8 mouse cellular contexts compared by ENCODE assay signal in the genomic region with DNA sequence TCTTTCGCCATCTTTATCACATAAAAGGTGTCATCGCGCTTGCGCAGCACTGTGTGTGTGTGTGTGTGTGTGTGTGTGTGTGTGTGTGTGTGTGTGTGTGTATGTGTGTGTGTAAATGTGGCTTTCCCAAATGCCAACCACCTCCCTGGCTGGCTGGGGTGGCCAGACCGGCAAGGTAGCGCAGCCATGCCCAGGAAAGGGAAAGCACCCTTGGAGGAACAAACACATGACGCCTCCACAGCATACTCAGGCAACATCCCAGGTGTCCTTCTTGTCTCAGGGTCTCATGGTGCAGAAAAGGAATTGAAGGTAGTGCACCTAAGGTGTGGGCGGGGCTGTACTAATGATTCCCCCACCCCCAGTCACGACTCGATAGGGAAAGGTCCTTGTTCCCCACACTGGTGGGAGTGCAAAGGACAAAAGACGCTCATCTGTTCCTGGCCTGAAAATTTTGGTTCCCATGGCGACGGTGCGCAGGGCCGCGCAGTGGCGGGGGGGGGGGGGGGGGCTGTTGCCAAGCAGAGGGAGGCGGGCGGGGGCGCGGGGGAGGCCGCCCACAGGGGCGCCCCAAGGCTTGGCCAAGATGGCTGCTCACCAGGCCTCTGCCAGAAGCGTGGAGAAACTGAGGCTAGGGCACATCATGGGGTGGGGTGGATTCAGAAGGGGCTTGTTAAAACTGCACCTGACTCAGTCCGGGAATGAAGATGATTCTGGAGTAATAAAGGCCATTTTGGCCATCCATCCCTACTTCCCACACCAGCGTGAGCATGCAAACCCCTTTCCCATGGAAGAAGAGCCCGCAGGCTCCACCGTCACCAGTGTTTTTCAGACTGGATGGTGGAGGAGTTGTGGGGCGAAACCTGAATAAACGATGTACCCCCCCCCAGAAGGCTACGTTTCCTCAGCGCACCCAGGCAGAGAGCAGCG. TPM values are rescaled to one million over a fixed set of nuclear protein-coding genes. Genes with fewer than 3 reads are reported as not detected.
A peak's percentile ranks its signal among the peaks of the same experiment; 100 is the strongest.
DNase-seq lines count a peak whose midpoint lies in the region; ATAC-seq and TF ChIP-seq lines count a peak whose summit lies in the region.

No protein-coding gene starts in this region.

- 0 out of 2 replicates have a peak, but pooled peaks have one; percentile 4 for TF ChIP-seq CTCF in liver, adult 2 months (IDR thresholded peaks at IDR 0.05; ENCODE audit: low read depth, low read length)
- no peak for TF ChIP-seq CTCF in olfactory bulb, adult 2 months (IDR thresholded peaks at IDR 0.05; ENCODE audit: insufficient read depth, low read depth, low read length)

- 12% methylated on average over 33 of the region's 33 CpGs for WGBS in liver, adult 2 months
- WGBS in forebrain, embryonic 11.5 days, result 2% methylated on average over 28 of the region's 33 CpGs
- 4% methylated on average over 30 of the region's 33 CpGs for WGBS in limb, embryonic 12.5 days
- WGBS in olfactory bulb, adult 2 months, result 3% methylated on average over 33 of the region's 33 CpGs

- no peak for ATAC-seq in CD4-positive, CD25-positive, alpha-beta regulatory T cell, adult 4 months
- ATAC-seq in forebrain, embryonic 11.5 days (replicated peaks; ENCODE audit: low FRiP score), result no peak
- no peak for ATAC-seq in limb, embryonic 12.5 days (ENCODE audit: insufficient number of reproducible peaks, insufficient read depth, low FRiP score, low TSS enrichment, low read depth)

- DNase-seq in CD4-positive, CD25-positive, alpha-beta regulatory T cell, adult 2 months (ENCODE audit: low read depth, low spot score), result peak; percentile 80
- DNase-seq in liver, adult 2 months (ENCODE audit: extremely low read depth, low read depth, low spot score), result no peak
- DNase-seq in liver, result no peak
- DNase-seq in forebrain, embryonic 11.5 days (ENCODE audit: low spot score), result peak; percentile 79
- DNase-seq in spleen, postnatal 4 days (ENCODE audit: low spot score in 2 of 2), result no peak

- H3K9ac ChIP-seq in liver, adult 2 months (ENCODE audit: low read depth, low read length), result no peak overlapping the region
- peak overlapping the region; percentile 81 for H3K9ac ChIP-seq in forebrain, embryonic 11.5 days (ENCODE audit: low read length)
- H3K9ac ChIP-seq in limb, embryonic 12.5 days (replicated peaks), result peak overlapping the region; percentile 85

- peaks cover 7% of the 10 kb centered on the region; the same call in 1 of the 2 replicates for H3K79me2 ChIP-seq in liver, adult 2 months (ENCODE audit: control insufficient read depth, insufficient read depth, low read length)

- no peaks in the 10 kb centered on the region for H3K27me3 ChIP-seq in liver, adult 2 months (ENCODE audit: control insufficient read depth, insufficient read depth, low read length)
- peaks cover 9% of the 10 kb centered on the region for H3K27me3 ChIP-seq in forebrain, embryonic 11.5 days (ENCODE audit: control insufficient read depth, insufficient read depth, low read length)
- H3K27me3 ChIP-seq in limb, embryonic 12.5 days, result peaks cover 63% of the 10 kb centered on the region

- peaks cover 17% of the 10 kb centered on the region for H3K4me1 ChIP-seq in liver, adult 2 months (ENCODE audit: control insufficient read depth, insufficient read depth, low read length)
- H3K4me1 ChIP-seq in forebrain, embryonic 11.5 days (replicated peaks; ENCODE audit: control insufficient read depth, insufficient read depth, low read length), result peaks cover 22% of the 10 kb centered on the region
- peaks cover 46% of the 10 kb centered on the region for H3K4me1 ChIP-seq in limb, embryonic 12.5 days (replicated peaks)
- H3K4me1 ChIP-seq in olfactory bulb, adult 2 months (ENCODE audit: control insufficient read depth, insufficient read depth, low read length), result peaks cover 39% of the 10 kb centered on the region

- H3K36me3 ChIP-seq in liver, adult 2 months (ENCODE audit: control insufficient read depth, insufficient read depth, low read length), result no peaks in the 10 kb centered on the region
- H3K36me3 ChIP-seq in forebrain, embryonic 11.5 days (ENCODE audit: control insufficient read depth, insufficient read depth, low read length), result peaks cover 2% of the 10 kb centered on the region; the same call in 1 of the 2 replicates
- peaks cover 25% of the 10 kb centered on the region for H3K36me3 ChIP-seq in limb, embryonic 12.5 days

- no peak overlapping the region for H3K4me3 ChIP-seq in liver, adult 2 months (ENCODE audit: insufficient read depth, low read depth, low read length)
- H3K4me3 ChIP-seq in forebrain, embryonic 11.5 days (ENCODE audit: low read depth, low read length), result peak overlapping the region; percentile 79
- H3K4me3 ChIP-seq in limb, embryonic 12.5 days (replicated peaks), result peak overlapping the region; percentile 81
- peak overlapping the region; percentile 89 for H3K4me3 ChIP-seq in olfactory bulb, adult 2 months (ENCODE audit: insufficient read depth, low read depth, low read length)

- H3K9me3 ChIP-seq in forebrain, embryonic 11.5 days (ENCODE audit: control insufficient read depth, low read length), result no peaks in the 10 kb centered on the region
- H3K9me3 ChIP-seq in limb, embryonic 12.5 days, result 0 out of 2 replicates have a peak, but pooled peaks cover 5% of the 10 kb centered on the region

- H3K27ac ChIP-seq in liver, adult 2 months (replicated peaks; ENCODE audit: insufficient read depth, low read depth, low read length), result no peak overlapping the region
- H3K27ac ChIP-seq in forebrain, embryonic 11.5 days (ENCODE audit: low read depth, low read length), result peak overlapping the region; percentile 74
- H3K27ac ChIP-seq in limb, embryonic 12.5 days, result 0 out of 2 replicates have a peak overlapping the region, but pooled peaks have one; percentile 74
- H3K27ac ChIP-seq in olfactory bulb, adult 2 months (ENCODE audit: insufficient read depth, low read depth, low read length), result peak overlapping the region; percentile 99

- no peak for TF ChIP-seq POLR2A in liver, adult 2 months (IDR thresholded peaks at IDR 0.05; ENCODE audit: extremely low read depth, insufficient read depth, low read length)
- no peak; the same call in 1 of the 2 replicates for TF ChIP-seq POLR2A in olfactory bulb, adult 2 months (IDR thresholded peaks at IDR 0.05; ENCODE audit: insufficient read depth, low read depth, low read length)

- H3K4me2 ChIP-seq in forebrain, embryonic 11.5 days (ENCODE audit: low read depth, low read length, severe bottlenecking), result peak overlapping the region; percentile 95
- peak overlapping the region; percentile 98 for H3K4me2 ChIP-seq in limb, embryonic 12.5 days

RNA-seq across cellular contexts. Expression of a gene that starts 0.5 kb away (rescaled TPM):
- polyA plus RNA-seq in CD4-positive, CD25-positive, alpha-beta regulatory T cell, adult 4 months (2017; shearing (Covaris generic)), result 100 to 1,000 TPM; 303 to 370 TPM
- 144 and 218 TPM in 2 replicates for total RNA-seq in liver, adult 2 months (2014; rRNA removed)
- polyA plus RNA-seq in liver, adult 2 months (2012; rRNA removed), result 1,387 and 1,558 TPM in 2 replicates
- polyA plus RNA-seq in forebrain, embryonic 11.5 days (2014; fragmentation: Nextera tagmentation; extraction: Ambion mirVana), result 401 and 414 TPM in 2 replicates
- polyA plus RNA-seq in limb, embryonic 12.5 days (2016; fragmentation: Nextera tagmentation; extraction: Ambion mirVana), result 460 and 465 TPM in 2 replicates
- not detected in 2 replicates for polyA plus RNA-seq in olfactory bulb, adult 2 months (2012; ENCODE audit: insufficient read depth, insufficient read length, low replicate concordance, missing spikeins)

RNA-seq across cellular contexts. Expression of a gene that starts 2.7 kb away (rescaled TPM):
- 1 to 10 TPM; 1.3 to 1.4 TPM for polyA plus RNA-seq in CD4-positive, CD25-positive, alpha-beta regulatory T cell, adult 4 months (2017; shearing (Covaris generic))
- 0.47 and 0.55 TPM in 2 replicates for total RNA-seq in liver, adult 2 months (2014; rRNA removed)
- polyA plus RNA-seq in liver, adult 2 months (2012; rRNA removed), result 1.2 TPM in 2 replicates
- 10.4 and 15.0 TPM in 2 replicates for polyA plus RNA-seq in forebrain, embryonic 11.5 days (2014; fragmentation: Nextera tagmentation; extraction: Ambion mirVana)
- polyA plus RNA-seq in limb, embryonic 12.5 days (2016; fragmentation: Nextera tagmentation; extraction: Ambion mirVana), result 4.9 and 5.6 TPM in 2 replicates
- polyA plus RNA-seq in olfactory bulb, adult 2 months (2012; ENCODE audit: insufficient read depth, insufficient read length, low replicate concordance, missing spikeins), result not detected in 2 replicates

RNA-seq across cellular contexts. Expression of a gene that starts 10.2 kb away (rescaled TPM):
- 1 to 10 TPM; 4.6 to 8.2 TPM for polyA plus RNA-seq in CD4-positive, CD25-positive, alpha-beta regulatory T cell, adult 4 months (2017; shearing (Covaris generic))
- total RNA-seq in liver, adult 2 months (2014; rRNA removed), result 6.9 and 11.6 TPM in 2 replicates
- 27.4 and 38.8 TPM in 2 replicates for polyA plus RNA-seq in liver, adult 2 months (2012; rRNA removed)
- 58.3 and 66.4 TPM in 2 replicates for polyA plus RNA-seq in forebrain, embryonic 11.5 days (2014; fragmentation: Nextera tagmentation; extraction: Ambion mirVana)
- polyA plus RNA-seq in limb, embryonic 12.5 days (2016; fragmentation: Nextera tagmentation; extraction: Ambion mirVana), result 30.6 and 38.0 TPM in 2 replicates
- 128 TPM in 1 of 2 replicates, not detected in the other for polyA plus RNA-seq in olfactory bulb, adult 2 months (2012; ENCODE audit: insufficient read depth, insufficient read length, low replicate concordance, missing spikeins)

RNA-seq across cellular contexts. Expression of a gene that starts 22.3 kb away (rescaled TPM):
- 10 to 100 TPM; 19.2 to 30.7 TPM for polyA plus RNA-seq in CD4-positive, CD25-positive, alpha-beta regulatory T cell, adult 4 months (2017; shearing (Covaris generic))
- 71.5 and 75.0 TPM in 2 replicates for total RNA-seq in liver, adult 2 months (2014; rRNA removed)
- 96.8 and 110 TPM in 2 replicates for polyA plus RNA-seq in liver, adult 2 months (2012; rRNA removed)
- polyA plus RNA-seq in forebrain, embryonic 11.5 days (2014; fragmentation: Nextera tagmentation; extraction: Ambion mirVana), result 26.5 and 31.6 TPM in 2 replicates
- 16.1 and 18.1 TPM in 2 replicates for polyA plus RNA-seq in limb, embryonic 12.5 days (2016; fragmentation: Nextera tagmentation; extraction: Ambion mirVana)
- polyA plus RNA-seq in olfactory bulb, adult 2 months (2012; ENCODE audit: insufficient read depth, insufficient read length, low replicate concordance, missing spikeins), result not detected in 2 replicates

RNA-seq across cellular contexts. Expression of a gene that starts 27.9 kb away (rescaled TPM):
- polyA plus RNA-seq in CD4-positive, CD25-positive, alpha-beta regulatory T cell, adult 4 months (2017; shearing (Covaris generic)), result 100 to 1,000 TPM; 124 to 272 TPM
- total RNA-seq in liver, adult 2 months (2014; rRNA removed), result 19.5 and 25.9 TPM in 2 replicates
- polyA plus RNA-seq in liver, adult 2 months (2012; rRNA removed), result 31.8 and 37.0 TPM in 2 replicates
- polyA plus RNA-seq in forebrain, embryonic 11.5 days (2014; fragmentation: Nextera tagmentation; extraction: Ambion mirVana), result 82.0 and 83.4 TPM in 2 replicates
- polyA plus RNA-seq in limb, embryonic 12.5 days (2016; fragmentation: Nextera tagmentation; extraction: Ambion mirVana), result 166 and 175 TPM in 2 replicates
- polyA plus RNA-seq in olfactory bulb, adult 2 months (2012; ENCODE audit: insufficient read depth, insufficient read length, low replicate concordance, missing spikeins), result not detected in 2 replicates

Comparison
In these comparisons a context has a peak if more than half of its experiments do, and no peak if none do; other contexts are left out.
1. DNase-seq: peak in CD4-positive, CD25-positive, alpha-beta regulatory T cell, adult 2 months (single experiment) and forebrain, embryonic 11.5 days (single experiment); none in liver, adult 2 months (single experiment), liver (single experiment) and spleen, postnatal 4 days (0 of 2).